In genomic region chr11:76945386-76946202, GRCm38 (mm10) we compare ENCODE assay signal across 8 mouse cellular contexts. TPM values are rescaled to one million over a fixed set of nuclear protein-coding genes. Genes with fewer than 3 reads are reported as not detected.
DNase-seq lines count a peak whose midpoint lies in the region; ATAC-seq and TF ChIP-seq lines count a peak whose summit lies in the region.

No protein-coding gene starts in this region.

- no peaks in the 10 kb centered on the region for H3K27me3 ChIP-seq in Patski
- H3K27me3 ChIP-seq in hindbrain, embryonic 15.5 days, result no peaks in the 10 kb centered on the region

- H3K4me1 ChIP-seq in hindbrain, embryonic 15.5 days (replicated peaks), result peaks cover 15% of the 10 kb centered on the region

- peak overlapping the region; percentile 68 for H3K4me3 ChIP-seq in hindbrain, embryonic 15.5 days

- peak overlapping the region; percentile 71 for H3K9ac ChIP-seq in hindbrain, embryonic 15.5 days

- no peaks in the 10 kb centered on the region for H3K9me3 ChIP-seq in hindbrain, embryonic 15.5 days

- WGBS in hindbrain, embryonic 15.5 days, result under 1% methylated on average over 58 of the region's 58 CpGs

- peak; percentile 51 for DNase-seq in Patski (ENCODE audit: low read depth, low spot score)
- peak; percentile 96 to 97 for DNase-seq in cerebellum, postnatal 14 days
- peak; percentile 82 to 90 for DNase-seq in frontal cortex, postnatal 25 days (ENCODE audit: low spot score in 2 of 2)
- peak; percentile 86 for DNase-seq in left cerebral cortex, adult 11 months (ENCODE audit: low spot score)
- DNase-seq in lung, postnatal 4 days, result peak; percentile 96 to 97
- peak; percentile 84 for DNase-seq in retina, postnatal 7 days (ENCODE audit: low read depth, low spot score)
- DNase-seq in urinary bladder, adult 2 months (ENCODE audit: low spot score), result peak; percentile 96

- ATAC-seq in Patski, result peak; percentile 87
- peak; percentile 96 for ATAC-seq in hindbrain, embryonic 15.5 days (ENCODE audit: low FRiP score, low read depth)

- H3K36me3 ChIP-seq in hindbrain, embryonic 15.5 days, result 0 out of 2 replicates have a peak, but pooled peaks cover 3% of the 10 kb centered on the region

- H3K4me2 ChIP-seq in hindbrain, embryonic 15.5 days, result peak overlapping the region; percentile 69

- in situ Hi-C loops in Patski (cut with MboI; ENCODE audit: low pct_unique_long_range_greater_than_20kb), result loop anchor here (5.0 kb wide), 1 partner anchor 43 kb away; the partner anchor contains the start of gene Tmigd1

- no peak for TF ChIP-seq CTCF in Patski (IDR thresholded peaks at IDR 0.05)

- H3K27ac ChIP-seq in hindbrain, embryonic 15.5 days (replicated peaks), result peak overlapping the region; percentile 78

- POLR2A ChIA-PET in Patski (lab: Charles Lee), result interaction anchor here (0.7 kb wide), 1 partner anchor 34 kb away, joined by 3 read pairs; no protein-coding TSS in a partner anchor

- CTCF ChIA-PET in Patski (lab: Charles Lee), result interaction anchor here (0.7 to 1.2 kb wide), 2 partner anchors 34 to 275 kb away, joined by 3 to 4 read pairs; no protein-coding TSS in a partner anchor

RNA-seq across cellular contexts. Expression of gene Blmh, which starts 21.0 kb away (rescaled TPM):
- polyA plus RNA-seq in Patski (2021), result 66.3 TPM
- 131 and 136 TPM in 2 replicates for polyA plus RNA-seq in hindbrain, embryonic 15.5 days (2015; fragmentation: Nextera tagmentation; extraction: Ambion mirVana)
- 25.8 and 34.6 TPM in 2 replicates for polyA plus RNA-seq in urinary bladder, adult 2 months (2012; rRNA removed)

RNA-seq across cellular contexts. Expression of gene Tmigd1, which starts 43.6 kb away (rescaled TPM):
- polyA plus RNA-seq in Patski (2021), result 4.4 TPM
- not detected in 2 replicates for polyA plus RNA-seq in hindbrain, embryonic 15.5 days (2015; fragmentation: Nextera tagmentation; extraction: Ambion mirVana)
- polyA plus RNA-seq in urinary bladder, adult 2 months (2012; rRNA removed), result 0.74 and 0.93 TPM in 2 replicates

RNA-seq across cellular contexts. Expression of gene Slc6a4, which starts 52.8 kb away (rescaled TPM):
- 0.13 TPM for polyA plus RNA-seq in Patski (2021)
- 8.5 and 9.3 TPM in 2 replicates for polyA plus RNA-seq in hindbrain, embryonic 15.5 days (2015; fragmentation: Nextera tagmentation; extraction: Ambion mirVana)
- polyA plus RNA-seq in urinary bladder, adult 2 months (2012; rRNA removed), result 0.87 and 0.91 TPM in 2 replicates

Comparison
In these comparisons a context has a peak if more than half of its experiments do, and no peak if none do; other contexts are left out.
1. Peak in every context shown above with its lines: DNase-seq, ATAC-seq, H3K4me3 ChIP-seq and H3K27ac ChIP-seq.